Mouse (Mus musculus) hindbrain, embryonic 16.5 days (tissue): Measurements from ENCODE around the gene Olfr1312. TPM values are rescaled to one million over a fixed set of nuclear protein-coding genes. Genes with fewer than 3 reads are reported as not detected.
"Not testable (repeated sequence)": the region's sequence is repeated elsewhere in the genome, so short reads cannot be mapped to it uniquely, and the experiment has no call there.

Experiments used
- ATAC-seq: fragments of 200-750 bp; cut with Nextera tagmentation; 2 replicates; pipeline ENCODE4 v1.8.0; 2017; ENCODE audit warnings: moderate TSS enrichment, moderate library complexity
- H3K27ac ChIP-seq: fragments of 300-500 bp; sonication (generic); 2 replicates; pipeline ENCODE4 v1.5.1; 2014; ENCODE audit warnings: low read depth, mild to moderate bottlenecking, control low read depth, low read length, moderate library complexity
- H3K27me3 ChIP-seq: fragments of 300-500 bp; sonication (generic); replicated peaks from 2 replicates; pipeline ENCODE4 v1.6.1; 2014; ENCODE audit warnings: low read length; ENCODE audit not compliant: control insufficient read depth, insufficient read depth
- H3K36me3 ChIP-seq: fragments of 300-500 bp; sonication (generic); 2 replicates; pipeline ENCODE4 v1.6.1; 2014; ENCODE audit warnings: mild to moderate bottlenecking, low read length, moderate library complexity, mixed read lengths; ENCODE audit not compliant: control insufficient read depth, insufficient read depth
- H3K4me1 ChIP-seq: fragments of 300-500 bp; sonication (generic); 2 replicates; pipeline ENCODE4 v1.6.1; 2014; ENCODE audit warnings: low read depth, low read length; ENCODE audit not compliant: control insufficient read depth, insufficient read depth
- H3K4me2 ChIP-seq: fragments of 300-500 bp; sonication (generic); 2 replicates; pipeline ENCODE4 v1.6.1; 2014; ENCODE audit warnings: mild to moderate bottlenecking, low read length, control low read depth, moderate library complexity
- H3K4me3 ChIP-seq: fragments of 300-500 bp; sonication (generic); 2 replicates; pipeline ENCODE4 v1.5.1; 2014; ENCODE audit warnings: mild to moderate bottlenecking, low read length, control low read depth, moderate library complexity
- H3K9ac ChIP-seq: fragments of 300-500 bp; sonication (generic); 2 replicates; pipeline ENCODE4 v1.6.1; 2014; ENCODE audit warnings: low read depth, mild to moderate bottlenecking, control low read depth, low read length, moderate library complexity
- H3K9me3 ChIP-seq: fragments of 300-500 bp; sonication (generic); 2 replicates; pipeline ENCODE4 v1.6.1; 2014; ENCODE audit warnings: mild to moderate bottlenecking, low read length, moderate library complexity; ENCODE audit not compliant: control insufficient read depth
- WGBS: fragments of 180-500 bp; shearing (Covaris S2); extraction: QIAGEN DNeasy Blood & Tissue Kit; methylation state at CpG from one replicate; pipeline ENCODE4 v1.1.7; 2014; 5-methylcytosine and 5-hydroxymethylcytosine counted together
- polyA plus RNA-seq: library from polyadenylated mRNA; unstranded; fragments of >200 nt; fragmentation: Nextera tagmentation; extraction: Ambion mirVana; gene quantifications from 2 replicates; pipeline ENCODE4 v1.2.1, GENCODE M21; 2015

Gene Olfr1312
- not detected in 2 replicates for polyA plus RNA-seq

DNA sequence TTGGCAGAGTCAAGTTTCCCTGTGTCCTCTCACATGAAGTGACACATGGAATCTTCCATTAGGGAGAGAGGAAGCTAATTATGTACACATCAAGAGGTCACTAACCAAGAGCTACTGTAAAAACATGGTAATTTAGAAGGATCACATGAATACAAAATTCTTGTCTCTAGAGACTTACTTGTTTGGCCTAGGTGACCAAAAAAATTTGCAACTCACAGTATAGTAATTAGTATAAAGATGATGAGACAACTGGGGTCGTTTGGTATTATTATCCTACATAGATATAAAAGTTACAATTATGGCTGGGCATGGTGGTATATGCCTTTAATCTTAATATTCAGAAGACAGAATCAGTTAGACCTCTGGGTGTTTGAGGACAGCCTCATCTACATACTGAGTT is at the start of gene Olfr1312:
TSS of gene Olfr1312 (minus strand) at position 101 of the 400 bp plus-strand sequence.
- no peaks in the 10 kb centered on the region for H3K36me3 ChIP-seq
- H3K9ac ChIP-seq = no peak within 1 kb of the TSS
- H3K4me2 ChIP-seq = no peak within 1 kb of the TSS
- no peak within 1 kb of the TSS for H3K27ac ChIP-seq
- H3K9me3 ChIP-seq = no peaks in the 10 kb centered on the region
- H3K27me3 ChIP-seq = no peaks in the 10 kb centered on the region
- no peaks in the 10 kb centered on the region for H3K4me1 ChIP-seq
- WGBS = 30% methylated on average over 1 of the region's 1 CpGs
- no peak for ATAC-seq
- no peak within 1 kb of the TSS for H3K4me3 ChIP-seq

DNA sequence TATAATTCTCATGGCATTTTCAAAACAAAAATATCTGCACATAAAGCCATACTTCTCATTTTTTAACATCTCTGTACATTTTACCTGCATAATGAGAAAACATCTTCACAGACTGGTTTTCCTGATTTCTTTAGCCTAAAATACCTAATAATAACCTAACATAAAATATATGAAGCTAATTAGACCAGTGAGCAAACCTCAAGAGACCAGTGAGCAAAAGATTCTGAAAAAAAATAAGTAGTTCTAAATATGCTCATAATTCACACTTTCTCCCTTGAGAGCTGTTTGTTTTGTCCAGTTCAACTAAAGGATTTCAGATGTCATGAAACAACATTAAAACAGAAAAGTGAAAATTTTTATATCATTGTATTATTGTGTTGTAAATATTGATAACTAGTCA is 46.6 kb upstream of the Olfr1312 start, which contains the start of gene Olfr1314:
TSS of gene Olfr1314 (minus strand) at position 101 of the 400 bp plus-strand sequence.
- Histone ChIP-seq H3K4me1 (no peaks in the 10 kb centered on the region), H3K27me3 (no peaks in the 10 kb centered on the region), H3K36me3 (no peaks in the 10 kb centered on the region), H3K9me3 (no peaks in the 10 kb centered on the region), H3K4me3 (no peak within 1 kb of the TSS), H3K27ac (no peak within 1 kb of the TSS), H3K9ac (no peak within 1 kb of the TSS), H3K4me2 (no peak within 1 kb of the TSS)
- ATAC-seq = no peak

DNA sequence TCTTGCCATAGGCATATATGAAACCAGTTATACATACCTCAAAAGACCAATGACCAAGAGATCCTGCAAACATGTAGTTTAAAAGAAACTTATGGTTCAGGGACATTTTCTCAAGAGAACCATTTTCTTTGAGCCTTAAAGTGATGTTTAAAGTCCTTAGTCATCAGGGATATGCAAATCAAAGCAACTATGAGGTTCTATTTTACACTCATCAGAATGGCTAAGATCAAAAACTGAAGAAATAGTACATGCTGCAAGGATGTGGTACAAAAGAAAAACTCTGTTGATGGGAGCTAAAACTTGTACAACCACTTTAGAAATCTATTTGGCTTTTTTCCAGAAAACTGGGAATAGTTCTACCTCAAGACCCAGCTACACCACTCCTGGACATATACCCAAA is 27.7 kb upstream of the Olfr1312 start, which contains the start of gene Olfr1313:
TSS of gene Olfr1313 (minus strand) at position 101 of the 400 bp plus-strand sequence.
- Histone ChIP-seq H3K4me3 (no peak within 1 kb of the TSS), H3K36me3 (no peaks in the 10 kb centered on the region), H3K4me1 (no peaks in the 10 kb centered on the region), H3K27ac (no peak within 1 kb of the TSS), H3K9ac (no peak within 1 kb of the TSS), H3K4me2 (no peak within 1 kb of the TSS), H3K27me3 (no peaks in the 10 kb centered on the region), H3K9me3 (no peaks in the 10 kb centered on the region)
- no peak for ATAC-seq

DNA sequence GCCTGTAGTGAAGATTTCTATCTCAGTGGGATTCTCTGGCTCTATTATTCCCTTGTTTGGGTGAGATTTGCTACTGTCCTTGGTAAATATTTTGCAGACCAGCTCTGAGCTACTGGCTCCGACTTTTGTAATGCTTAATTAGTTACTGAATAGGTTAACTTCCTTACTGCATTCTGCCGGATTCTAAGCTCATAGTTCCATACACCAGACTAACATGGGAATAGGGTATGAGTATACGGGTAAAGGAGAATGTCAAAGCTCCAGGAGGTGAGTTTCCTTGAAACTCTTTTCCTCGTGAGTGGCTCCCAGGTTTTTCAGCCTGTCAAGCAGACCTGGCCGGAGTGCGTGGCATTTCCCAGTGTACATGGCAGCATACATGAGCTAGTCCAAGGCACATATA is 23.1 kb downstream of the Olfr1312 start:
- H3K9ac ChIP-seq, H3K27ac ChIP-seq, H3K9me3 ChIP-seq, H3K36me3 ChIP-seq, H3K4me1 ChIP-seq, H3K4me3 ChIP-seq, ATAC-seq, H3K4me2 ChIP-seq, H3K27me3 ChIP-seq: not testable (repeated sequence)
- WGBS = 53% methylated on average over 6 of the region's 6 CpGs

DNA sequence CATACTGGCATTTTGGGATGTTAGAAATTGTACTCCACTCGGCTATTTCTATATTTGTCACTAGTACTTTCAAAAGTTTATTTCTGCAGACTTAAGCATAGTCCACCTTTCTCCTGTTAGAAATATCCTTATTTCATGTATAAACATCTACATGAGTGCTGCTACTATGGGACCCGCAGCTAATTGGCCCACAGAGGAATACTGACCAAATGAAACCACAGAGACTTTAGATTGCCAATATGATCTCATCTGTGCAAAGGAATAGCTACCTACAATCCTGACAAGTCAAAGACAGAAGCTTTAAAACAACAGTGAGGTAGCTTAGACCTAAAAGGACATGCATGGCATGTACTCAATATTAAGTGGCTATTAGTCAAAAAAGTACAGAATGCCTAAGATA is 25.7 kb downstream of the Olfr1312 start, which contains the start of gene Olfr1311:
TSS of gene Olfr1311 (minus strand) at position 101 of the 400 bp plus-strand sequence.
- Histone ChIP-seq H3K27me3 (no peaks in the 10 kb centered on the region), H3K4me2 (no peak within 1 kb of the TSS), H3K4me3 (no peak within 1 kb of the TSS), H3K9me3 (no peaks in the 10 kb centered on the region), H3K36me3 (no peaks in the 10 kb centered on the region), H3K4me1 (no peaks in the 10 kb centered on the region), H3K9ac (no peak within 1 kb of the TSS), H3K27ac (no peak within 1 kb of the TSS)
- 94% methylated on average over 2 of the region's 2 CpGs for WGBS
- no peak for ATAC-seq

DNA sequence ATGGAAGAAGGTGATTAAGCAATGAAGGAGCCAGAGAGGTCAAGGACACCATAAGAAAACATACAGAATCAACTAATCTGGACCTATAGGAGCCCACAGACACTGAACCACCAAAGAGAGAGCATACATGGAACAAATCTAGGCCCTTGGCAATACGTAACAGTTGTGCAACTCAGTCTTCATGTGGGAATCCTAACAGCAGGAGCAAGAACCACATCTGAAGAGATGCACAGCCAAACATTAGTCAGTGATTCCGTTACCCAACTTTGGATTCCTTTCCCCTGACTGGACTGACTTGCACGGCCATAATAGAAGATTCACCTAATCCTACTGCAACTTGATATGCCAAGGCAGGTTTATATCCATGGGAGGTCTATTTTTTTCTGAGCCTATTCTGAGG is 35.1 kb downstream of the Olfr1312 start:
- H3K36me3 ChIP-seq = no peaks in the 10 kb centered on the region
- 90% methylated on average over 3 of the region's 3 CpGs for WGBS

DNA sequence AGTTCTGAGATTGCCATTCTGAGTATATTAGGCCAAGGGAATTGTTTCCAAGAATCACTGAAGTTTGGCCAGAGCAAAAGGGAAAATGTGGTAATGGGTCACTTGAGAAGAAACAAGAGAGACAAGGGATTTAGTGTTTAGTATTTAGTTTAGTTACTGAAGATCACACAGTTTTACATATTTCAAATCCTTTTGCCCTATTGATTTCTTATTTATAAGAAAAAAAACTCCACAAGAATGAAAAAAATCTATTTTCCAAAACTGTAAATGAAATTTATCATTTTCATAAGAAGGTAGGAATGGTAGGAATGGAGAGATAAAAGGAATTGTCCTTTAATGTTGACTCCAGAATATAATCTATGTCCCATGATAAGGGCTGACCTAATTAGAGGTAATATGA is 37.4 kb downstream of the Olfr1312 start, which contains the start of gene Olfr1310:
TSS of gene Olfr1310 (minus strand) at position 101 of the 400 bp plus-strand sequence.
- no peaks in the 10 kb centered on the region for H3K27me3 ChIP-seq
- H3K4me2 ChIP-seq = no peak within 1 kb of the TSS
- no peaks in the 10 kb centered on the region for H3K36me3 ChIP-seq
- H3K27ac ChIP-seq = no peak within 1 kb of the TSS
- ATAC-seq = no peak
- H3K4me3 ChIP-seq = no peak within 1 kb of the TSS
- no peaks in the 10 kb centered on the region for H3K9me3 ChIP-seq
- no peaks in the 10 kb centered on the region for H3K4me1 ChIP-seq
- no peak within 1 kb of the TSS for H3K9ac ChIP-seq

More for the DNA sequence above, 35.1 kb downstream of the Olfr1312 start:
- H3K4me3 ChIP-seq = no peak overlapping the region
- no peak overlapping the region for H3K9ac ChIP-seq
- H3K4me2 ChIP-seq = no peak overlapping the region
- no peaks in the 10 kb centered on the region for H3K4me1 ChIP-seq
- ATAC-seq = no peak
- no peaks in the 10 kb centered on the region for H3K9me3 ChIP-seq
- no peak overlapping the region for H3K27ac ChIP-seq
- no peaks in the 10 kb centered on the region for H3K27me3 ChIP-seq

DNA sequence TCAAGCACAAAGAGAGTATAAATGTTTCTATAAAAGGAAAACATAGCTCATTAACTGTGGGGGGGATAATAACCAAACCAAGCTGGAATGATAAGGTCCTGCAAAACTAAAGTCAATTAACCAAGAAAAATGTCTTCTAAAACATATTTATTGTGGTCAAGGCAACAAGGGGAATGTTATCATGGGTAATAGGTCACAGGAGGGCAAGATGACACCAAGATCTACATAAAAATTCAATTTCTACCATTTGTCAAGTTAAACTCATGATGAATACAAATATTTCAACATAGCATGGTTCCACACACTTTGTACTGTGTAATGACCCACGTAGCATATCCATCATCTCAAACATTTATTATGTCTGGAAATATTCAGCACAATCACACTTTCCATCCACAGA is 59.9 kb downstream of the Olfr1312 start, which contains the start of gene Olfr1309:
TSS of gene Olfr1309 (minus strand) at position 101 of the 400 bp plus-strand sequence.
- Histone ChIP-seq H3K36me3 (no peaks in the 10 kb centered on the region), H3K4me3 (no peak within 1 kb of the TSS), H3K27ac (no peak within 1 kb of the TSS), H3K9me3 (no peaks in the 10 kb centered on the region), H3K4me1 (no peaks in the 10 kb centered on the region), H3K9ac (no peak within 1 kb of the TSS), H3K4me2 (no peak within 1 kb of the TSS), H3K27me3 (no peaks in the 10 kb centered on the region)
- WGBS = 65% methylated on average over 1 of the region's 1 CpGs
- no peak for ATAC-seq
